Mouse (Mus musculus) ES-Bruce4 (cell line): ENCODE data around the gene Dnah3.

ENCODE experiments used
- CTCF ChIP-seq: IDR thresholded peaks from one replicate; pipeline ENCODE4 v1.8.1; 2011; ENCODE audit warnings: low read depth, low read length
- EP300 ChIP-seq: IDR thresholded peaks from 2 replicates; pipeline ENCODE4 v1.6.1; 2011; ENCODE audit warnings: low read depth, low read length; ENCODE audit not compliant: insufficient read depth

- TF ChIP-seq CTCF (no peak), EP300 (no peak)
These were observed 166.2 kb downstream of the Dnah3 start for GRCm38 (mm10) chr7:119928783-119929440.
